ENCODE assay signal across 9 mouse cellular contexts in genomic region chr11:77463101-77463445, GRCm38 (mm10). TPM values are rescaled to one million over a fixed set of nuclear protein-coding genes. Genes with fewer than 3 reads are reported as not detected.
DNase-seq lines count a peak whose midpoint lies in the region; ATAC-seq and TF ChIP-seq lines count a peak whose summit lies in the region.
"Had no signal": no experiment of that assay in that cellular context is flagged by ENCODE, and none has a peak within 500 bp of the region (broad histone marks: within the 10 kb centered on the region; RNA-seq: fewer than 3 reads in every experiment).

No protein-coding gene starts in this region.

- WGBS in heart, adult 2 months, result 14% methylated on average over 8 of the region's 8 CpGs
- 49% methylated on average over 8 of the region's 8 CpGs for WGBS in forebrain, embryonic 15.5 days
- WGBS in liver, embryonic 13.5 days (ENCODE audit: insufficient replicate concordance), result 39% methylated on average over 8 of the region's 8 CpGs

- peak overlapping the region; percentile 98 for H3K27ac ChIP-seq in heart, adult 2 months
- H3K27ac ChIP-seq in forebrain, embryonic 15.5 days (replicated peaks), result no peak overlapping the region
- no peak overlapping the region for H3K27ac ChIP-seq in liver, embryonic 13.5 days

- 0 out of 2 replicates have a peak, but pooled peaks have one; percentile 44 for TF ChIP-seq POLR2A in heart, adult 2 months (IDR thresholded peaks at IDR 0.05; ENCODE audit: insufficient read depth, low read depth, low read length)

- H3K27me3 ChIP-seq in heart, adult 2 months (ENCODE audit: control insufficient read depth, insufficient read depth, low read length), result no peaks in the 10 kb centered on the region
- H3K27me3 ChIP-seq in C2C12 (ENCODE audit: control insufficient read depth, insufficient read depth, insufficient read length), result no peaks in the 10 kb centered on the region
- H3K27me3 ChIP-seq in forebrain, embryonic 15.5 days, result peaks cover 31% of the 10 kb centered on the region
- H3K27me3 ChIP-seq in liver, embryonic 13.5 days, result peaks cover 79% of the 10 kb centered on the region

- peaks cover 4% of the 10 kb centered on the region for H3K79me3 ChIP-seq in C2C12 (ENCODE audit: low read depth)

- no peak for ATAC-seq in forebrain, embryonic 15.5 days (replicated peaks)
- ATAC-seq in liver, embryonic 13.5 days (ENCODE audit: low read depth), result no peak

- no peak for DNase-seq in heart, adult 2 months
- no peak for DNase-seq in heart, adult 9 months (ENCODE audit: low spot score in 2 of 2)
- DNase-seq in liver, embryonic 13.5 days, result no peak
- no peak for DNase-seq in urinary bladder, postnatal 25 days (ENCODE audit: low spot score)
- DNase-seq in right cerebral cortex, postnatal 25 days, result no peak
- DNase-seq in lung, postnatal 4 days, result no peak

- no peaks in the 10 kb centered on the region for H3K79me2 ChIP-seq in heart, adult 2 months (replicated peaks; ENCODE audit: control insufficient read depth, insufficient read depth, low read length)
- H3K79me2 ChIP-seq in C2C12 (ENCODE audit: control insufficient read depth, insufficient read depth), result peaks cover 8% of the 10 kb centered on the region

- H3K36me3 ChIP-seq in heart, adult 2 months (ENCODE audit: control insufficient read depth, insufficient read depth, low read length), result peaks cover 9% of the 10 kb centered on the region; the same call in 1 of the 2 replicates
- no peaks in the 10 kb centered on the region for H3K36me3 ChIP-seq in C2C12 (ENCODE audit: control insufficient read depth, insufficient read depth)
- no peaks in the 10 kb centered on the region; the same call in 1 of the 2 replicates for H3K36me3 ChIP-seq in forebrain, embryonic 15.5 days
- H3K36me3 ChIP-seq in liver, embryonic 13.5 days, result no peaks in the 10 kb centered on the region

- H3K9me3 ChIP-seq in forebrain, embryonic 15.5 days, result no peaks in the 10 kb centered on the region
- H3K9me3 ChIP-seq in liver, embryonic 13.5 days (replicated peaks), result no peaks in the 10 kb centered on the region

- no peak for TF ChIP-seq CTCF in heart, adult 2 months (IDR thresholded peaks at IDR 0.05)
- no peak for TF ChIP-seq CTCF in C2C12 (IDR thresholded peaks at IDR 0.05; ENCODE audit: control insufficient read depth, insufficient read depth, insufficient read length)

- H3ac ChIP-seq in C2C12 (ENCODE audit: control insufficient read depth, insufficient read length, low read depth), result peak overlapping the region; percentile 12

- peak overlapping the region; percentile 97 for H3K9ac ChIP-seq in heart, adult 2 months (ENCODE audit: low read depth, low read length)
- H3K9ac ChIP-seq in forebrain, embryonic 15.5 days (replicated peaks), result no peak overlapping the region
- peak overlapping the region; percentile 41; the same call in 1 of the 2 replicates for H3K9ac ChIP-seq in liver, embryonic 13.5 days

- peak overlapping the region; percentile 87 for H3K4me2 ChIP-seq in forebrain, embryonic 15.5 days (replicated peaks)
- H3K4me2 ChIP-seq in liver, embryonic 13.5 days, result peak overlapping the region; percentile 80

- intact Hi-C loops in heart, adult 2 months (cut with DNase I), result loop anchor here (2.0 to 10.0 kb wide), 3 partner anchors 14 to 368 kb away; partner anchors contain the start of gene Ssh2

- no peak for TF ChIP-seq EP300 in heart, adult 2 months (IDR thresholded peaks at IDR 0.05; ENCODE audit: insufficient read depth, low read depth, low read length)

- peak overlapping the region; percentile 75 for H3K4me3 ChIP-seq in heart, adult 2 months
- H3K4me3 ChIP-seq in C2C12 (ENCODE audit: insufficient read depth, poor library complexity, severe bottlenecking), result peak overlapping the region; percentile 47
- H3K4me3 ChIP-seq in forebrain, embryonic 15.5 days, result no peak overlapping the region
- peak overlapping the region; percentile 59 for H3K4me3 ChIP-seq in liver, embryonic 13.5 days (replicated peaks)

- H3K4me1 ChIP-seq in heart, adult 2 months (ENCODE audit: control insufficient read depth, insufficient read depth, low read length), result peaks cover 16% of the 10 kb centered on the region
- peaks cover 19% of the 10 kb centered on the region for H3K4me1 ChIP-seq in forebrain, embryonic 15.5 days
- peaks cover 23% of the 10 kb centered on the region for H3K4me1 ChIP-seq in liver, embryonic 13.5 days (replicated peaks)

TF ChIP-seq in C2C12, 6 proteins besides CTCF, POLR2A, EP300 and RAD21:
- TF ChIP-seq CEBPB (IDR thresholded peaks at IDR 0.05; ENCODE audit: low read depth), result no peak
- no peak for TF ChIP-seq MYOG (IDR thresholded peaks at IDR 0.05; ENCODE audit: control insufficient read depth, extremely low read depth, insufficient read length)
- TF ChIP-seq MAX (IDR thresholded peaks at IDR 0.05), result no peak
- TF ChIP-seq FOSL1 (IDR thresholded peaks at IDR 0.05; ENCODE audit: insufficient read depth, low read length, poor library complexity, severe bottlenecking), result no peak
- TF ChIP-seq MYOD1 (IDR thresholded peaks at IDR 0.05; ENCODE audit: control insufficient read depth, insufficient read length, low read depth), result no peak
- TF ChIP-seq USF1 (IDR thresholded peaks at IDR 0.05; ENCODE audit: low read depth), result no peak

RNA-seq across cellular contexts. Expression of gene Coro6, which starts 0.9 kb away (rescaled TPM):
- total RNA-seq in heart, adult 2 months (2021), result 100 to 1,000 TPM; 207 to 213 TPM
- polyA plus RNA-seq in heart, adult 2 months (2012; rRNA removed), result 482 and 483 TPM in 2 replicates
- 12.8 TPM for polyA plus RNA-seq in C2C12 (2012; fragmentation: generic; extraction: Trizol)
- 0.08 and 0.09 TPM in 2 replicates for polyA plus RNA-seq in forebrain, embryonic 15.5 days (2015; fragmentation: Nextera tagmentation; extraction: Ambion mirVana)
- polyA plus RNA-seq in liver, embryonic 13.5 days (2015; fragmentation: Nextera tagmentation; extraction: Ambion mirVana), result 0.03 and 0.22 TPM in 2 replicates
- polyA plus RNA-seq: thymus, postnatal 0 days had no signal

RNA-seq across cellular contexts. Expression of gene Ankrd13b, which starts 26.4 kb away (rescaled TPM):
- total RNA-seq in heart, adult 2 months (2021), result 10 to 100 TPM in 1 of 2 experiments, 1 to 10 TPM in 1; 9.2 to 10.6 TPM
- polyA plus RNA-seq in heart, adult 2 months (2012; rRNA removed), result 19.4 and 20.3 TPM in 2 replicates
- 64.3 TPM for polyA plus RNA-seq in C2C12 (2012; fragmentation: generic; extraction: Trizol)
- polyA plus RNA-seq in forebrain, embryonic 15.5 days (2015; fragmentation: Nextera tagmentation; extraction: Ambion mirVana), result 37.3 and 41.8 TPM in 2 replicates
- 0.81 and 1.0 TPM in 2 replicates for polyA plus RNA-seq in liver, embryonic 13.5 days (2015; fragmentation: Nextera tagmentation; extraction: Ambion mirVana)

RNA-seq across cellular contexts. Expression of gene Git1, which starts 30.3 kb away (rescaled TPM):
- 10 to 100 TPM; 53.3 to 59.4 TPM for total RNA-seq in heart, adult 2 months (2021)
- 52.3 and 54.0 TPM in 2 replicates for polyA plus RNA-seq in heart, adult 2 months (2012; rRNA removed)
- polyA plus RNA-seq in C2C12 (2012; fragmentation: generic; extraction: Trizol), result 56.7 TPM
- polyA plus RNA-seq in forebrain, embryonic 15.5 days (2015; fragmentation: Nextera tagmentation; extraction: Ambion mirVana), result 14.4 and 15.9 TPM in 2 replicates
- polyA plus RNA-seq in liver, embryonic 13.5 days (2015; fragmentation: Nextera tagmentation; extraction: Ambion mirVana), result 1.8 and 1.9 TPM in 2 replicates

RNA-seq across cellular contexts. Expression of gene Abhd15, which starts 51.8 kb away (rescaled TPM):
- 1 to 10 TPM; 2.4 to 2.9 TPM for total RNA-seq in heart, adult 2 months (2021)
- 1.4 and 2.0 TPM in 2 replicates for polyA plus RNA-seq in heart, adult 2 months (2012; rRNA removed)
- 1.5 TPM for polyA plus RNA-seq in C2C12 (2012; fragmentation: generic; extraction: Trizol)
- polyA plus RNA-seq in forebrain, embryonic 15.5 days (2015; fragmentation: Nextera tagmentation; extraction: Ambion mirVana), result 1.9 and 2.4 TPM in 2 replicates
- 3.4 and 3.8 TPM in 2 replicates for polyA plus RNA-seq in liver, embryonic 13.5 days (2015; fragmentation: Nextera tagmentation; extraction: Ambion mirVana)

RNA-seq across cellular contexts. Expression of gene Trp53i13, which starts 52.7 kb away (rescaled TPM):
- 1 to 10 TPM; 8.3 to 9.8 TPM for total RNA-seq in heart, adult 2 months (2021)
- polyA plus RNA-seq in heart, adult 2 months (2012; rRNA removed), result 13.5 and 14.2 TPM in 2 replicates
- polyA plus RNA-seq in C2C12 (2012; fragmentation: generic; extraction: Trizol), result 18.2 TPM
- 15.0 and 19.5 TPM in 2 replicates for polyA plus RNA-seq in forebrain, embryonic 15.5 days (2015; fragmentation: Nextera tagmentation; extraction: Ambion mirVana)
- 5.1 and 5.5 TPM in 2 replicates for polyA plus RNA-seq in liver, embryonic 13.5 days (2015; fragmentation: Nextera tagmentation; extraction: Ambion mirVana)

Comparison
In these comparisons a context has a peak if more than half of its experiments do, and no peak if none do; other contexts are left out.
1. RNA of gene Coro6, which starts 0.9 kb away (polyA plus RNA-seq): 482 to 483 TPM in heart, adult 2 months; 12.8 TPM in C2C12 (single experiment), 0.08 to 0.09 TPM in forebrain, embryonic 15.5 days and 0.03 to 0.22 TPM in liver, embryonic 13.5 days; every median in the first group is over 10 times any median in the second.
2. RNA of gene Ankrd13b, which starts 26.4 kb away (polyA plus RNA-seq): 64.3 TPM in C2C12 (single experiment), 37.3 to 41.8 TPM in forebrain, embryonic 15.5 days and 19.4 to 20.3 TPM in heart, adult 2 months; 0.81 to 1.0 TPM in liver, embryonic 13.5 days; every median in the first group is over 10 times any median in the second.